Mouse (Mus musculus) liver, adult 2 months (tissue): ENCODE results near the gene Kng2.

Experiments used
- CTCF ChIP-seq: fragments of 200-500 bp; IDR thresholded peaks from 2 replicates; pipeline ENCODE4 v1.5.1; 2011; ENCODE audit warnings: low read depth, low read length, control low read depth
- POLR2A ChIP-seq: fragments of 200-500 bp; IDR thresholded peaks from 2 replicates; pipeline ENCODE4 v1.6.1; 2011; ENCODE audit warnings: low read length, control low read depth; ENCODE audit not compliant: insufficient read depth; ENCODE audit errors: extremely low read depth

DNA sequence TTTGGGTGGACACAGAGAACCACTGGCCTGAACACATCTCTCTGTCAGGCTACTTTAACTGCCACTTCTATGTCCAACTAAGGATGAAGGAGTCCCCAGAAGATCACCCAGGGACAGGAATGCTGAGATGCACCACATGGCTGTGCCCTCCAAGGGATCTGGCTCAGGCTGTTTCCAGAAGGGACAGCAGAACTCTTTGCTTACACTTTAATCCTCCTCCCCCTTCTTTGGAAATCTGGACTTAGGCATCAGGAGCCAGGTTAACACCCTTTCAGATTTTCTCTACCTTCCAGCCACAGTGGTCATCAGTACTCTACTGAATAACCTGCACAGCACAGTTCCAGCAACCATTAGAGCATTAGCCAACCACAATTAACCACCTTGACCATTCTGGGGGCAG, 66.0 kb downstream of the Kng2 start:
- TF ChIP-seq POLR2A (no peak), CTCF (no peak)
